Mouse (Mus musculus) cerebellum, adult 2 months (tissue): Measurements from ENCODE around the gene Cnrip1.

Experiments used
- CTCF ChIP-seq: fragments of 200-500 bp; IDR thresholded peaks from 2 replicates; pipeline ENCODE4 v1.5.1; 2011; ENCODE audit warnings: low read depth, mild to moderate bottlenecking, control low read depth, low read length, moderate library complexity, borderline replicate concordance; ENCODE audit not compliant: insufficient read depth
- POLR2A ChIP-seq: fragments of 200-500 bp; IDR thresholded peaks from 2 replicates; pipeline ENCODE4 v1.6.1; 2011; ENCODE audit warnings: low read length, control low read depth, borderline replicate concordance; ENCODE audit not compliant: insufficient read depth

DNA sequence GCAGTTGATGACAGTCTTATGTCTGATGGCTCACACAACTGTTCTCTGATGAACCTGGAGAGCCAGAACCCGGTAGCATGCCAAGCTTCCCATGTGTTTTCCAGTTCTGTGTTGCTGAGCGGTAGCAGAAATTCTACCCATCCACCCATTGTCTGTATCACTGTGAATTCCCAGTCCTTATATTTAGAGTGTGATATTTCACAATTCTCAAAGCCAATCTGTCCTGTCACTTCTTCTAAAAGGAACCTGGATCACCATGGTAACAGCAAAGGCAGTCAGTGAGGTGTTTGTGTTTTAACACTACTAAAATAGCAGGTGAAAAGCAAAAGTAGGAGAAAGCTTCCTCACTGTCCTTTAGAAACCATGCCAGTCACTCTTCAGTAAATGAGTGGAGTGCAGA is 5.6 kb upstream of the Cnrip1 start:
- TF ChIP-seq CTCF, result no peak
- TF ChIP-seq POLR2A, result no peak
